Mouse (Mus musculus): ENCODE measurements around the gene Mapt. TPM values are rescaled to one million over a fixed set of nuclear protein-coding genes. Genes with fewer than 3 reads are reported as not detected.

Mapt gene
- total and polyA plus RNA-seq, 2 experiments from 2014 or later: 673 to 1,377 TPM

GRCm38 (mm10) chr11:104322142-104322541, 91.0 kb downstream of the Mapt start:
- Histone ChIP-seq H3K27me3 (ENCODE audit: insufficient read depth, low read length) (no peaks in the 10 kb centered on the region), H3K4me2 (ENCODE audit: low read depth, low read length, poor library complexity, severe bottlenecking) (no peak overlapping the region), H3K9me3 (ENCODE audit: low read length) (no peaks in the 10 kb centered on the region), H3K4me1 (ENCODE audit: insufficient read depth, low read length) (peaks cover 3% of the 10 kb centered on the region; the same call in 1 of the 2 replicates), H3K4me3 (ENCODE audit: low read depth, low read length) (no peak overlapping the region), H3K27ac (ENCODE audit: low read depth, low read length) (no peak overlapping the region), H3K36me3 (ENCODE audit: insufficient read depth, low read length) (peaks cover 15% of the 10 kb centered on the region), H3K9ac (replicated peaks; ENCODE audit: low read length, poor library complexity, severe bottlenecking) (no peak overlapping the region)
- no peak for DNase-seq (ENCODE audit: low spot score)
- no peak for ATAC-seq (ENCODE audit: low FRiP score)
- TF ChIP-seq CTCF (IDR thresholded peaks at IDR 0.05): no peak
- 34% methylated on average over 4 of the region's 4 CpGs for WGBS

- H3K9ac ChIP-seq (replicated peaks; ENCODE audit: low read length, poor library complexity, severe bottlenecking): no peak overlapping the region
- peaks cover 22% of the 10 kb centered on the region for H3K36me3 ChIP-seq (ENCODE audit: insufficient read depth, low read length)
- H3K4me1 ChIP-seq (ENCODE audit: insufficient read depth, low read length): no peaks in the 10 kb centered on the region
- TF ChIP-seq CTCF (IDR thresholded peaks at IDR 0.05): no peak
- no peaks in the 10 kb centered on the region for H3K9me3 ChIP-seq (ENCODE audit: low read length)
- DNase-seq (ENCODE audit: low spot score) (no peak), ATAC-seq (ENCODE audit: low FRiP score) (no peak)
- H3K4me2 ChIP-seq (ENCODE audit: low read depth, low read length, poor library complexity, severe bottlenecking): no peak overlapping the region
- WGBS: 96% methylated on average over 1 of the region's 1 CpGs
- H3K4me3 ChIP-seq (ENCODE audit: low read depth, low read length): no peak overlapping the region
- no peak overlapping the region for H3K27ac ChIP-seq (ENCODE audit: low read depth, low read length)
- H3K27me3 ChIP-seq (ENCODE audit: insufficient read depth, low read length): no peaks in the 10 kb centered on the region
Observed at GRCm38 (mm10) chr11:104327462-104327861, 96.3 kb downstream of the Mapt start.

GRCm38 (mm10) chr11:104327946-104328345, 96.8 kb downstream of the Mapt start:
- TF ChIP-seq CTCF (IDR thresholded peaks at IDR 0.05): no peak
- H3K27ac ChIP-seq (ENCODE audit: low read depth, low read length): no peak overlapping the region
- ATAC-seq (ENCODE audit: low FRiP score) (no peak), DNase-seq (ENCODE audit: low spot score) (no peak)
- no peak overlapping the region for H3K4me3 ChIP-seq (ENCODE audit: low read depth, low read length)
- H3K4me2 ChIP-seq (ENCODE audit: low read depth, low read length, poor library complexity, severe bottlenecking): no peak overlapping the region
- no peak overlapping the region for H3K9ac ChIP-seq (replicated peaks; ENCODE audit: low read length, poor library complexity, severe bottlenecking)
- H3K9me3 ChIP-seq (ENCODE audit: low read length): no peaks in the 10 kb centered on the region
- no peaks in the 10 kb centered on the region for H3K4me1 ChIP-seq (ENCODE audit: insufficient read depth, low read length)
- no peaks in the 10 kb centered on the region for H3K27me3 ChIP-seq (ENCODE audit: insufficient read depth, low read length)
- peaks cover 25% of the 10 kb centered on the region for H3K36me3 ChIP-seq (ENCODE audit: insufficient read depth, low read length)
- WGBS: 89% methylated on average over 6 of the region's 6 CpGs

DNA sequence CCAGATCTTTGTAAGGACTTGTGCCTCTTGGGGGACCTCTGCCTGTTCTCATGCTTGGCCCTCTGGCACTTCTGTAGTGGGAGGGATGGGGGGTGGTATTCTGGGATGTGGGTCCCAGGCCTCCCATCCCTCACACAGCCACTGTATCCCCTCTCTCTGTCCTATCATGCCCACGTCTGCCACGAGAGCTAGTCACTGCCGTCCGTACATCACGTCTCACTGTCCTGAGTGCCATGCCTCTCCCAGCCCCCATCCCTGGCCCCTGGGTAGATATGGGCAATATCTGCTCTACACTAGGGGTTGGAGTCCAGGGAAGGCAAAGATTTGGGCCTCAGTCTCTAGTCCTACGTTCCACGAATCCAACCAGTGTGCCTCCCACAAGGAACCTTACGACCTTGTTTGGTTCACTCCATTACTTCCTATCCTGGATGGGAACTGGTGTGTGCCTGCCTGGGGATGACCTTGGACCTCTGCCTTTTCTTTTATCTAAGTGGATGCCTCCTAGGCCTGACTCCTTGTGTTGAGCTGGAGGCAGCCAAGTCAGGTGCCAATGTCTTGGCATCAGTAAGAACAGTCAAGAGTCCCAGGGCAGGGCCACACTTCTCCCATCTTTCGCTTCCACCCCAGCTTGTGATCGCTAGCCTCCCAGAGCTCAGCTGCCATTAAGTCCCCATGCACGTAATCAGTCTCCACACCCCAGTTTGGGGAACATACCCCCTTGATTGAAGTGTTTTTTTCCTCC, 98.2 kb downstream of the Mapt start:
- DNase-seq (ENCODE audit: low spot score): no peak
- Histone ChIP-seq H3K4me2 (ENCODE audit: low read depth, low read length, poor library complexity, severe bottlenecking) (no peak overlapping the region), H3K4me3 (ENCODE audit: low read depth, low read length) (no peak overlapping the region), H3K36me3 (ENCODE audit: insufficient read depth, low read length) (peaks cover 28% of the 10 kb centered on the region), H3K9me3 (ENCODE audit: low read length) (no peaks in the 10 kb centered on the region), H3K9ac (replicated peaks; ENCODE audit: low read length, poor library complexity, severe bottlenecking) (no peak overlapping the region), H3K27me3 (ENCODE audit: insufficient read depth, low read length) (no peaks in the 10 kb centered on the region), H3K4me1 (ENCODE audit: insufficient read depth, low read length) (no peaks in the 10 kb centered on the region), H3K27ac (ENCODE audit: low read depth, low read length) (no peak overlapping the region)
- 0 out of 2 replicates have a peak, but pooled peaks have one; percentile 20 for ATAC-seq (ENCODE audit: low FRiP score)
- TF ChIP-seq CTCF (IDR thresholded peaks at IDR 0.05): no peak
- 85% methylated on average over 11 of the region's 11 CpGs for WGBS

GRCm38 (mm10) chr11:104330151-104330550, 99.0 kb downstream of the Mapt start:
- 80% methylated on average over 4 of the region's 4 CpGs for WGBS
- ATAC-seq (ENCODE audit: low FRiP score): no peak
- 0 out of 2 replicates have a peak overlapping the region, but pooled peaks have one; percentile 32 for H3K27ac ChIP-seq (ENCODE audit: low read depth, low read length)

GRCm38 (mm10) chr11:104331208-104331607, 100.0 kb downstream of the Mapt start:
- no peak overlapping the region for H3K9ac ChIP-seq (replicated peaks; ENCODE audit: low read length, poor library complexity, severe bottlenecking)
- H3K36me3 ChIP-seq (ENCODE audit: insufficient read depth, low read length): peaks cover 44% of the 10 kb centered on the region
- no peak for TF ChIP-seq CTCF (IDR thresholded peaks at IDR 0.05)

More at GRCm38 (mm10) chr11:104330151-104330550, 99.0 kb downstream of the Mapt start:
- Histone ChIP-seq H3K27me3 (ENCODE audit: insufficient read depth, low read length) (no peaks in the 10 kb centered on the region), H3K4me3 (ENCODE audit: low read depth, low read length) (no peak overlapping the region), H3K4me2 (ENCODE audit: low read depth, low read length, poor library complexity, severe bottlenecking) (no peak overlapping the region), H3K36me3 (ENCODE audit: insufficient read depth, low read length) (peaks cover 35% of the 10 kb centered on the region), H3K9ac (replicated peaks; ENCODE audit: low read length, poor library complexity, severe bottlenecking) (no peak overlapping the region), H3K9me3 (ENCODE audit: low read length) (no peaks in the 10 kb centered on the region), H3K4me1 (ENCODE audit: insufficient read depth, low read length) (no peaks in the 10 kb centered on the region)
- 0 out of 2 replicates have a peak, but pooled peaks have one; percentile 3 for TF ChIP-seq CTCF (IDR thresholded peaks at IDR 0.05)
- DNase-seq (ENCODE audit: low spot score): no peak

More at GRCm38 (mm10) chr11:104331208-104331607, 100.0 kb downstream of the Mapt start:
- no peaks in the 10 kb centered on the region for H3K27me3 ChIP-seq (ENCODE audit: insufficient read depth, low read length)
- WGBS: 84% methylated on average over 3 of the region's 3 CpGs
- DNase-seq (ENCODE audit: low spot score) (no peak), ATAC-seq (ENCODE audit: low FRiP score) (no peak)
- H3K27ac ChIP-seq (ENCODE audit: low read depth, low read length): 0 out of 2 replicates have a peak overlapping the region, but pooled peaks have one; percentile 43
- no peaks in the 10 kb centered on the region for H3K9me3 ChIP-seq (ENCODE audit: low read length)
- H3K4me2 ChIP-seq (ENCODE audit: low read depth, low read length, poor library complexity, severe bottlenecking): no peak overlapping the region
- no peaks in the 10 kb centered on the region for H3K4me1 ChIP-seq (ENCODE audit: insufficient read depth, low read length)
- no peak overlapping the region for H3K4me3 ChIP-seq (ENCODE audit: low read depth, low read length)

Data from midbrain, postnatal 0 days (tissue).